Mouse (Mus musculus) stomach, postnatal 0 days (tissue): Measurements from ENCODE around the gene Cux1. TPM values are rescaled to one million over a fixed set of nuclear protein-coding genes. Genes with fewer than 3 reads are reported as not detected.

Experiments
- ATAC-seq: fragments of 200-750 bp; cut with Nextera tagmentation; 2 replicates; pipeline ENCODE4 v1.8.0; 2017; ENCODE audit not compliant: low FRiP score, low TSS enrichment
- DNase-seq: peaks from one replicate; pipeline ENCODE4 v3.0.0-alpha.2; 2016; ENCODE audit warnings: low spot score
- H3K27ac ChIP-seq: fragments of 300-500 bp; sonication (generic); replicated peaks from 2 replicates; pipeline ENCODE4 v1.5.1; 2014; ENCODE audit warnings: mild to moderate bottlenecking, control low read depth
- H3K27me3 ChIP-seq: fragments of 300-500 bp; sonication (generic); 2 replicates; pipeline ENCODE4 v1.6.1; 2014; ENCODE audit warnings: low read length; ENCODE audit not compliant: control insufficient read depth, insufficient read depth
- H3K36me3 ChIP-seq: fragments of 300-500 bp; sonication (generic); 2 replicates; pipeline ENCODE4 v1.6.1; 2014; ENCODE audit warnings: low read length, mixed read lengths; ENCODE audit not compliant: control insufficient read depth, insufficient read depth
- H3K4me1 ChIP-seq: fragments of 300-500 bp; sonication (generic); replicated peaks from 2 replicates; pipeline ENCODE4 v1.6.1; 2014; ENCODE audit warnings: antibody characterized with exemption; ENCODE audit not compliant: control insufficient read depth, insufficient read depth
- H3K4me2 ChIP-seq: fragments of 300-500 bp; sonication (generic); replicated peaks from 2 replicates; pipeline ENCODE4 v1.6.1; 2014; ENCODE audit warnings: low read depth, mild to moderate bottlenecking, control low read depth, moderate library complexity
- H3K4me3 ChIP-seq: fragments of 300-500 bp; sonication (generic); 2 replicates; pipeline ENCODE4 v1.5.1; 2014; ENCODE audit warnings: low read depth, low read length, control low read depth
- H3K9ac ChIP-seq: fragments of 300-500 bp; sonication (generic); 2 replicates; pipeline ENCODE4 v1.6.1; 2014; ENCODE audit warnings: mild to moderate bottlenecking, low read length, control low read depth, mixed read lengths
- H3K9me3 ChIP-seq: fragments of 300-500 bp; sonication (generic); 2 replicates; pipeline ENCODE4 v1.6.1; 2016; ENCODE audit warnings: low read length; ENCODE audit not compliant: control insufficient read depth
- CTCF ChIP-seq: IDR thresholded peaks from 2 replicates; pipeline ENCODE4 v1.5.1; 2016; ENCODE audit warnings: antibody characterized with exemption, low read depth, mild to moderate bottlenecking, moderate library complexity
- EP300 ChIP-seq: optimal IDR thresholded peaks from 2 replicates; pipeline ENCODE3; 2016; ENCODE audit warnings: antibody characterized with exemption
- WGBS: fragments of 180-500 bp; shearing (Covaris S2); extraction: QIAGEN DNeasy Blood & Tissue Kit; methylation state at CpG from one replicate; pipeline ENCODE4 v1.1.7; 2014; 5-methylcytosine and 5-hydroxymethylcytosine counted together
- polyA plus RNA-seq: library from polyadenylated mRNA; unstranded; fragments of >200 nt; fragmentation: Nextera tagmentation; extraction: Ambion mirVana; gene quantifications from 2 replicates; pipeline ENCODE4 v1.2.1, GENCODE M21; 2015

Gene Cux1
- polyA plus RNA-seq, 1 experiment from 2014 or later: 33.7 TPM

- Histone ChIP-seq H3K4me1 (no peaks in the 10 kb centered on the region), H3K27ac (no peak overlapping the region), H3K27me3 (no peaks in the 10 kb centered on the region), H3K9ac (no peak overlapping the region), H3K4me2 (no peak overlapping the region), H3K4me3 (no peak overlapping the region), H3K36me3 (no peaks in the 10 kb centered on the region), H3K9me3 (no peaks in the 10 kb centered on the region)
- DNase-seq (no peak), ATAC-seq (no peak)
- TF ChIP-seq CTCF: no peak
- TF ChIP-seq EP300: no peak
- 85% methylated on average over 6 of the region's 6 CpGs for whole genome bisulfite sequencing
Observed at GRCm38 (mm10) chr5:136297691-136298090, 269.6 kb downstream of the Cux1 start.

- H3K4me1 ChIP-seq: no peaks in the 10 kb centered on the region
- no peaks in the 10 kb centered on the region for H3K27me3 ChIP-seq
- no peaks in the 10 kb centered on the region for H3K36me3 ChIP-seq
- H3K9ac ChIP-seq: no peak overlapping the region
- H3K4me3 ChIP-seq: no peak overlapping the region
- DNase-seq (no peak), ATAC-seq (no peak)
- TF ChIP-seq CTCF (no peak), EP300 (no peak)
- WGBS: 84% methylated on average over 4 of the region's 4 CpGs
- H3K9me3 ChIP-seq: no peaks in the 10 kb centered on the region
- H3K4me2 ChIP-seq: no peak overlapping the region
- no peak overlapping the region for H3K27ac ChIP-seq
Observed at GRCm38 (mm10) chr5:136296911-136297310, 270.4 kb downstream of the Cux1 start.

GRCm38 (mm10) chr5:136292971-136293418 is 274.3 kb downstream of the Cux1 start:
- Histone ChIP-seq H3K36me3 (no peaks in the 10 kb centered on the region), H3K4me3 (no peak overlapping the region), H3K4me1 (no peaks in the 10 kb centered on the region), H3K27ac (no peak overlapping the region), H3K9me3 (no peaks in the 10 kb centered on the region), H3K9ac (no peak overlapping the region), H3K27me3 (no peaks in the 10 kb centered on the region), H3K4me2 (no peak overlapping the region)
- WGBS: 78% methylated on average over 4 of the region's 4 CpGs
- TF ChIP-seq EP300 (no peak), CTCF (no peak)
- no peak for ATAC-seq
- no peak for DNase-seq

- no peak overlapping the region for H3K9ac ChIP-seq
- WGBS: 79% methylated on average over 2 of the region's 2 CpGs
- no peak for ATAC-seq
- no peak for DNase-seq
- TF ChIP-seq CTCF (no peak), EP300 (no peak)
- no peak overlapping the region for H3K27ac ChIP-seq
- H3K9me3 ChIP-seq: no peaks in the 10 kb centered on the region
- H3K36me3 ChIP-seq: no peaks in the 10 kb centered on the region
- H3K4me1 ChIP-seq: no peaks in the 10 kb centered on the region
- no peak overlapping the region for H3K4me2 ChIP-seq
- H3K4me3 ChIP-seq: no peak overlapping the region
- H3K27me3 ChIP-seq: no peaks in the 10 kb centered on the region
Observed at GRCm38 (mm10) chr5:136292361-136292760, 274.9 kb downstream of the Cux1 start.

- Histone ChIP-seq H3K9me3 (no peaks in the 10 kb centered on the region), H3K4me3 (no peak overlapping the region), H3K36me3 (peaks cover 1% of the 10 kb centered on the region; the same call in 1 of the 2 replicates), H3K4me2 (no peak overlapping the region), H3K27me3 (no peaks in the 10 kb centered on the region), H3K4me1 (no peaks in the 10 kb centered on the region), H3K9ac (no peak overlapping the region), H3K27ac (no peak overlapping the region)
- TF ChIP-seq CTCF (no peak), EP300 (no peak)
- ATAC-seq (no peak), DNase-seq (no peak)
- WGBS: 75% methylated on average over 2 of the region's 2 CpGs
Observed at GRCm38 (mm10) chr5:136291562-136291961, 275.7 kb downstream of the Cux1 start.

GRCm38 (mm10) chr5:136289776-136290175 is 277.5 kb downstream of the Cux1 start:
- WGBS: 56% methylated on average over 3 of the region's 3 CpGs

More at GRCm38 (mm10) chr5:136289776-136290175, 277.5 kb downstream of the Cux1 start:
- Histone ChIP-seq H3K27me3 (no peaks in the 10 kb centered on the region), H3K36me3 (peaks cover 11% of the 10 kb centered on the region), H3K4me2 (no peak overlapping the region), H3K9ac (no peak overlapping the region), H3K9me3 (no peaks in the 10 kb centered on the region), H3K4me1 (no peaks in the 10 kb centered on the region), H3K27ac (no peak overlapping the region), H3K4me3 (no peak overlapping the region)
- ATAC-seq (no peak), DNase-seq (no peak)
- TF ChIP-seq EP300: no peak
- TF ChIP-seq CTCF: no peak
